Mouse (Mus musculus): ENCODE data around the gene Ppip5k1. TPM values are rescaled to one million over a fixed set of nuclear protein-coding genes. Genes with fewer than 3 reads are reported as not detected.

The Ppip5k1 gene
- polyA plus RNA-seq, 1 experiment from 2014 or later: 6.9 TPM

DNA sequence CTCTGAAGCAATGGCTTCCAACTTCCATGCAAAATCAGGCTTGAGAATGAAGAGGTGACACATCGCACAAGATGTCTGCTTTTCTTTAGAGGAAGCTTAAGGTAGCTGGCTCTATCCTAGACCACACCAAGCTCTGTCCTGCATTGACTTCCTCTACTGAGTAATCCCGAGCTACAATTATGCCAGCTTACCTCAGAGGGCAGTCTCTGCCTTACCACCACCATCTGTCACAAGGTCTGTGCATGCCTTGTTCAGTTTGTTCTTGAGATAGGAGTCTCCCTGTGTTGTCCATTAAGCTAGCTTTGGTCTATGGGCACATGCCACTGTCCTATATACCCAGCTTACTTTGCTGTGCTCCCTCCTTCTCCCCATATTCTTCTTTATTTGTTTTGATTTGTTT lies 25.7 kb downstream of the Ppip5k1 start:
- Histone ChIP-seq H3K4me1 (ENCODE audit: control insufficient read depth, insufficient read depth, low read length) (no peaks in the 10 kb centered on the region), H3K27me3 (ENCODE audit: control insufficient read depth, insufficient read depth, low read length) (no peaks in the 10 kb centered on the region), H3K9me3 (replicated peaks; ENCODE audit: control insufficient read depth, low read length) (no peaks in the 10 kb centered on the region), H3K4me3 (ENCODE audit: low read depth, low read length) (no peak overlapping the region), H3K27ac (replicated peaks; ENCODE audit: low read depth, low read length) (no peak overlapping the region), H3K36me3 (replicated peaks; ENCODE audit: control insufficient read depth, insufficient read depth, low read depth, low read length) (no peaks in the 10 kb centered on the region), H3K9ac (replicated peaks; ENCODE audit: low read length) (no peak overlapping the region), H3K4me2 (ENCODE audit: low read depth, low read length) (no peak overlapping the region)
- ATAC-seq (replicated peaks; ENCODE audit: insufficient number of reproducible peaks, low FRiP score, low TSS enrichment, low read depth) (no peak), DNase-seq (ENCODE audit: low spot score) (no peak)
- 91% methylated on average over 2 of the region's 2 CpGs for WGBS

DNA sequence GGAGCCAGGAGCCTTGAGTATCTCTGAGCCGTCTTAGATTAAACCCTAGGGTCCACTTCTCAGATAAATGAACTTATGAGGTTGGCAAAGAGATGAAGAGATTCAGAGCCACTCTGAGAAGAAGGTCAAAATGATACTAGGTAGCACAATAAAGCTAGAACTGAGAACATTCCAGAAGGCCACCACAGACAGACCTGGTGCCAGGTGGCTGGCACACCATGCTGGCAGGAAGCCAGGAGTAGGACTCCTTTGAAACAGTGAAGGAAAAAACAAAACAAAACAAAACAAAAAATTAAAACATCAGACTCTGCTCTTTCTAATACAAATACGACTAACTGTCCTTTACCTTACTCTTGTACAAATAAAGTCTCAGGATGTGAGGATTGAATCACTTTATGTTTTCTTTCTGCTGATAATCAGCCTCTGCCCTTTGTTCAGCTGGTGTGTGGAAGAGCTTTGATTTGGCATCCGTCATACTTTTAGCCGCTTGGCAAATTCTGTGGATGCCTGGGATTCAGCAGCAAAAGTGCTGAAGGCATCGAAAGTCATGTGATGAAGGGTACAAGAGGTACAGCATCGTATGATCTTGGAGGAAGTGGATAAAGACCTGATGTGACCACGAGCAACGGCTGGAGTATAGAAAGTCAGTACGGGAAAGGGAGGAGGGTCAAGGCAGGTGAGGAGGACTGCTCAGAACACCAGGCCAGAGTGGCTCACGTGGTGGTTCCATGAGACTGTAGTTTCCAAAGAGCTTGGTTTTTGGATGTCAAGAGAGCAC lies 31.3 kb downstream of the Ppip5k1 start:
- Histone ChIP-seq H3K36me3 (replicated peaks; ENCODE audit: control insufficient read depth, insufficient read depth, low read depth, low read length) (no peaks in the 10 kb centered on the region), H3K27me3 (ENCODE audit: control insufficient read depth, insufficient read depth, low read length) (no peaks in the 10 kb centered on the region), H3K9ac (replicated peaks; ENCODE audit: low read length) (no peak overlapping the region), H3K9me3 (replicated peaks; ENCODE audit: control insufficient read depth, low read length) (no peaks in the 10 kb centered on the region), H3K4me3 (ENCODE audit: low read depth, low read length) (no peak overlapping the region), H3K27ac (replicated peaks; ENCODE audit: low read depth, low read length) (no peak overlapping the region), H3K4me2 (ENCODE audit: low read depth, low read length) (no peak overlapping the region), H3K4me1 (ENCODE audit: control insufficient read depth, insufficient read depth, low read length) (no peaks in the 10 kb centered on the region)
- no peak for ATAC-seq (replicated peaks; ENCODE audit: insufficient number of reproducible peaks, low FRiP score, low TSS enrichment, low read depth)
- no peak for DNase-seq (ENCODE audit: low spot score)
- WGBS: 84% methylated on average over 10 of the region's 10 CpGs

DNA sequence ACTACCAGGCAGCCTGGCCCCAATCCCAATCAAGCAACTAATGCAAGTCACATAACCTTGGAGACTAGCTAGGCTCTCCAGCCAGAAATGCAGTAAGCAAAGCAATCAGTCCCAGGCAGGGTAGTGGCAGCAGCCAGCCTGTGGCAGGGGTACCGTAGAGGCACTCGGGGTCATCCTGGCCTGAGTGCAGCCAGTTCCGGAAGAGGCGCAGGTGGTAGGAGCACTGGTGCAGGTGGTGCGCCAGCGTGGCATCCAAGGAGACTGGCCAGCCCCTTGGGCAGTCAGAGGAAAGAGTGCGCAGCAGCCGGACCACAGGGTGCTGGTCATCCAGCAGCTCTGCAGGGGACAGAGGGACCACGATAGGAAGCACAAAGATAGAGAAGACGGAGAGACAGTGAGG lies 32.2 kb downstream of the Ppip5k1 start:
- no peak overlapping the region for H3K4me3 ChIP-seq (ENCODE audit: low read depth, low read length)
- H3K27me3 ChIP-seq (ENCODE audit: control insufficient read depth, insufficient read depth, low read length): no peaks in the 10 kb centered on the region
- ATAC-seq (replicated peaks; ENCODE audit: insufficient number of reproducible peaks, low FRiP score, low TSS enrichment, low read depth) (no peak), DNase-seq (ENCODE audit: low spot score) (no peak)
- no peaks in the 10 kb centered on the region for H3K36me3 ChIP-seq (replicated peaks; ENCODE audit: control insufficient read depth, insufficient read depth, low read depth, low read length)
- H3K4me1 ChIP-seq (ENCODE audit: control insufficient read depth, insufficient read depth, low read length): no peaks in the 10 kb centered on the region
- H3K9ac ChIP-seq (replicated peaks; ENCODE audit: low read length): no peak overlapping the region
- WGBS: 92% methylated on average over 10 of the region's 10 CpGs
- H3K9me3 ChIP-seq (replicated peaks; ENCODE audit: control insufficient read depth, low read length): no peaks in the 10 kb centered on the region
- H3K27ac ChIP-seq (replicated peaks; ENCODE audit: low read depth, low read length): no peak overlapping the region
- no peak overlapping the region for H3K4me2 ChIP-seq (ENCODE audit: low read depth, low read length)

DNA sequence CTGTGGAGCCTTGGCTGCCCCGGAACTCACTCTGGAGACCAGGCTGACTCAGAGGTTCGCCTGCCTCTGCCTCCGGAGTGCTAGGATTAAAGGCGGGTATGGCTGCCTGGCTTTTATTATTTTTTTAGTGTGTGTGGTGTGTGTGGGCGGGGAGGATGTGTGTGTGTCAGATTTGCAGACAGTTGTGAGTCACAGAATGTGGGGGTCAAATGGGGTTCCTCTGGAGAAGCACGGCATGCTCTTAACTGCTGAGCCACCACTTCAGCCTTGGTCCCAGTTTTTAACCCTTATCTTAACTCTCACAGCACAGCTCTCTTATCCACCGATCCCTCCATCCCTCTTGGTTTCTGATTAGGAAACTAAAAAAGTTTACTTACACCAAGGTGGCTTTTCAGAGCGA lies 38.9 kb downstream of the Ppip5k1 start:
- no peak for ATAC-seq (replicated peaks; ENCODE audit: insufficient number of reproducible peaks, low FRiP score, low TSS enrichment, low read depth)
- no peaks in the 10 kb centered on the region for H3K36me3 ChIP-seq (replicated peaks; ENCODE audit: control insufficient read depth, insufficient read depth, low read depth, low read length)
- no peak overlapping the region for H3K4me2 ChIP-seq (ENCODE audit: low read depth, low read length)
- WGBS: 77% methylated on average over 8 of the region's 8 CpGs
- no peak overlapping the region for H3K9ac ChIP-seq (replicated peaks; ENCODE audit: low read length)
- H3K9me3 ChIP-seq (replicated peaks; ENCODE audit: control insufficient read depth, low read length): no peaks in the 10 kb centered on the region
- no peak for DNase-seq (ENCODE audit: low spot score)
- H3K27me3 ChIP-seq (ENCODE audit: control insufficient read depth, insufficient read depth, low read length): no peaks in the 10 kb centered on the region
- H3K27ac ChIP-seq (replicated peaks; ENCODE audit: low read depth, low read length): no peak overlapping the region
- H3K4me3 ChIP-seq (ENCODE audit: low read depth, low read length): no peak overlapping the region
- H3K4me1 ChIP-seq (ENCODE audit: control insufficient read depth, insufficient read depth, low read length): no peaks in the 10 kb centered on the region

GRCm38 (mm10) chr2:121308997-121309416 lies 46.2 kb downstream of the Ppip5k1 start:
- H3K4me2 ChIP-seq (ENCODE audit: low read depth, low read length): no peak overlapping the region
- no peak overlapping the region for H3K27ac ChIP-seq (replicated peaks; ENCODE audit: low read depth, low read length)
- H3K36me3 ChIP-seq (replicated peaks; ENCODE audit: control insufficient read depth, insufficient read depth, low read depth, low read length): no peaks in the 10 kb centered on the region

GRCm38 (mm10) chr2:121300036-121300435 lies 55.2 kb downstream of the Ppip5k1 start:
- Histone ChIP-seq H3K9ac (replicated peaks; ENCODE audit: low read length) (no peak overlapping the region), H3K4me3 (ENCODE audit: low read depth, low read length) (no peak overlapping the region), H3K27ac (replicated peaks; ENCODE audit: low read depth, low read length) (no peak overlapping the region), H3K4me1 (ENCODE audit: control insufficient read depth, insufficient read depth, low read length) (peaks cover 14% of the 10 kb centered on the region), H3K27me3 (ENCODE audit: control insufficient read depth, insufficient read depth, low read length) (peaks cover 21% of the 10 kb centered on the region), H3K9me3 (replicated peaks; ENCODE audit: control insufficient read depth, low read length) (no peaks in the 10 kb centered on the region), H3K36me3 (replicated peaks; ENCODE audit: control insufficient read depth, insufficient read depth, low read depth, low read length) (no peaks in the 10 kb centered on the region), H3K4me2 (ENCODE audit: low read depth, low read length) (no peak overlapping the region)
- DNase-seq (ENCODE audit: low spot score) (no peak), ATAC-seq (replicated peaks; ENCODE audit: insufficient number of reproducible peaks, low FRiP score, low TSS enrichment, low read depth) (no peak)
- WGBS: 85% methylated on average over 10 of the region's 10 CpGs

More at GRCm38 (mm10) chr2:121308997-121309416, 46.2 kb downstream of the Ppip5k1 start:
- peak; percentile 25 for DNase-seq (ENCODE audit: low spot score)
- Histone ChIP-seq H3K9ac (replicated peaks; ENCODE audit: low read length) (no peak overlapping the region; the same call in 1 of the 2 replicates), H3K9me3 (replicated peaks; ENCODE audit: control insufficient read depth, low read length) (no peaks in the 10 kb centered on the region), H3K27me3 (ENCODE audit: control insufficient read depth, insufficient read depth, low read length) (no peaks in the 10 kb centered on the region), H3K4me1 (ENCODE audit: control insufficient read depth, insufficient read depth, low read length) (peaks cover 2% of the 10 kb centered on the region; the same call in 1 of the 2 replicates), H3K4me3 (ENCODE audit: low read depth, low read length) (no peak overlapping the region)
- 22% methylated on average over 5 of the region's 5 CpGs for WGBS
- ATAC-seq (replicated peaks; ENCODE audit: insufficient number of reproducible peaks, low FRiP score, low TSS enrichment, low read depth): no peak

DNA sequence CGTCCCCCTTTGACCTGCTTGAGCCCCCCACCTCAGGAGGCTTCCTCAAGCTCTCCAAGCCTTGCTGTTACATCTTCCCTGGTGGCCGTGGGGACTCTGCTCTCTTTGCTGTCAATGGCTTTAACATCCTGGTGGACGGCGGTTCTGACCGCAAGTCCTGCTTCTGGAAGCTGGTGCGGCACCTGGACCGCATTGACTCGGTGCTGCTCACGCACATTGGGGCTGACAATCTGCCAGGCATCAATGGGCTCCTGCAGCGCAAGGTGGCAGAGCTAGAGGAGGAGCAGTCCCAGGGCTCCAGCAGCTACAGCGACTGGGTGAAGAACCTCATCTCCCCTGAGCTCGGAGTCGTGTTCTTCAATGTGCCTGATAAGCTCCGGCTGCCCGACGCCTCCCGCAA lies 55.7 kb downstream of the Ppip5k1 start:
- DNase-seq (ENCODE audit: low spot score): no peak
- 88% methylated on average over 17 of the region's 17 CpGs for WGBS
- peaks cover 18% of the 10 kb centered on the region for H3K4me1 ChIP-seq (ENCODE audit: control insufficient read depth, insufficient read depth, low read length)

GRCm38 (mm10) chr2:121298131-121298530 lies 57.1 kb downstream of the Ppip5k1 start:
- DNase-seq (ENCODE audit: low spot score) (peak; percentile 35), ATAC-seq (replicated peaks; ENCODE audit: insufficient number of reproducible peaks, low FRiP score, low TSS enrichment, low read depth) (no peak)
- 5% methylated on average over 8 of the region's 8 CpGs for WGBS
- Histone ChIP-seq H3K9ac (replicated peaks; ENCODE audit: low read length) (no peak overlapping the region), H3K9me3 (replicated peaks; ENCODE audit: control insufficient read depth, low read length) (no peaks in the 10 kb centered on the region), H3K4me2 (ENCODE audit: low read depth, low read length) (no peak overlapping the region), H3K4me1 (ENCODE audit: control insufficient read depth, insufficient read depth, low read length) (peaks cover 18% of the 10 kb centered on the region), H3K4me3 (ENCODE audit: low read depth, low read length) (no peak overlapping the region), H3K27ac (replicated peaks; ENCODE audit: low read depth, low read length) (no peak overlapping the region), H3K36me3 (replicated peaks; ENCODE audit: control insufficient read depth, insufficient read depth, low read depth, low read length) (no peaks in the 10 kb centered on the region), H3K27me3 (ENCODE audit: control insufficient read depth, insufficient read depth, low read length) (peaks cover 21% of the 10 kb centered on the region)

More for the DNA sequence above, 55.7 kb downstream of the Ppip5k1 start:
- Histone ChIP-seq H3K27me3 (ENCODE audit: control insufficient read depth, insufficient read depth, low read length) (peaks cover 21% of the 10 kb centered on the region), H3K4me2 (ENCODE audit: low read depth, low read length) (no peak overlapping the region), H3K27ac (replicated peaks; ENCODE audit: low read depth, low read length) (no peak overlapping the region), H3K9me3 (replicated peaks; ENCODE audit: control insufficient read depth, low read length) (no peaks in the 10 kb centered on the region), H3K9ac (replicated peaks; ENCODE audit: low read length) (no peak overlapping the region), H3K4me3 (ENCODE audit: low read depth, low read length) (no peak overlapping the region), H3K36me3 (replicated peaks; ENCODE audit: control insufficient read depth, insufficient read depth, low read depth, low read length) (no peaks in the 10 kb centered on the region)
- no peak for ATAC-seq (replicated peaks; ENCODE audit: insufficient number of reproducible peaks, low FRiP score, low TSS enrichment, low read depth)

All from embryonic facial prominence, embryonic 11.5 days (tissue).